Mouse (Mus musculus): ENCODE data around the gene Olfr1121.
"Not testable (repeated sequence)": the region's sequence is repeated elsewhere in the genome, so short reads cannot be mapped to it uniquely, and the experiment has no call there.

- TF ChIP-seq CTCF, EP300 (IDR thresholded peaks at IDR 0.05; ENCODE audit: low read depth): not testable (repeated sequence)
Observed at GRCm38 (mm10) chr2:87393605-87394004, 23.9 kb downstream of the Olfr1121 start.
